Mouse (Mus musculus) ES-E14 (cell line): ENCODE results near the gene Plxna2. TPM values are rescaled to one million over a fixed set of nuclear protein-coding genes. Genes with fewer than 3 reads are reported as not detected.

Source experiments
- DNase-seq: peaks from one replicate; pipeline ENCODE4 v3.0.0-alpha.2; 2013; ENCODE audit warnings: low read depth, low spot score
- H3K27ac ChIP-seq: 2 replicates; pipeline ENCODE4 v1.5.1; 2012; ENCODE audit warnings: low read depth, mild to moderate bottlenecking, low read length, moderate library complexity, mixed read lengths; ENCODE audit not compliant: poor library complexity, insufficient read depth, severe bottlenecking
- H3K36me3 ChIP-seq: 2 replicates; pipeline ENCODE4 v1.6.1; 2012; ENCODE audit warnings: mild to moderate bottlenecking, low read length, moderate library complexity, mixed read lengths; ENCODE audit not compliant: control insufficient read depth, poor library complexity, insufficient read depth, severe bottlenecking
- H3K4me1 ChIP-seq, 2 experiments: fragments of 150-350 bp in 1 of 2; sonication (generic) in 1 of 2; 2 replicates each; pipeline ENCODE4 v1.6.1; 2012; ENCODE audit warnings: low read length in 2 of 2, mild to moderate bottlenecking in 1 of 2, mixed read lengths in 1 of 2; ENCODE audit not compliant: control insufficient read depth in 2 of 2, insufficient read depth in 2 of 2, poor library complexity in 1 of 2
- H3K4me3 ChIP-seq, 2 experiments: fragments of 150-350 bp in 1 of 2; sonication (generic) in 1 of 2; 2 replicates each; pipeline ENCODE4 v1.5.1; 2012; ENCODE audit warnings: low read length in 2 of 2, low read depth in 1 of 2, mild to moderate bottlenecking in 1 of 2, mixed read lengths in 1 of 2; ENCODE audit not compliant: insufficient read depth in 1 of 2, poor library complexity in 1 of 2, severe bottlenecking in 1 of 2
- H3K9ac ChIP-seq: 2 replicates; pipeline ENCODE4 v1.6.1; 2012; ENCODE audit warnings: low read depth, mild to moderate bottlenecking, low read length, mixed read lengths; ENCODE audit not compliant: poor library complexity, insufficient read depth, severe bottlenecking
- H3K9me3 ChIP-seq: fragments of 150-350 bp; sonication (generic); 2 replicates; pipeline ENCODE4 v1.6.1; 2012; ENCODE audit warnings: low read depth, mild to moderate bottlenecking, low read length; ENCODE audit not compliant: control insufficient read depth, insufficient read depth
- CHD2 ChIP-seq: IDR thresholded peaks from 2 replicates; pipeline ENCODE4 v1.6.1; 2014; ENCODE audit warnings: mild to moderate bottlenecking, low read depth, low read length, inconsistent platforms
- HCFC1 ChIP-seq: IDR thresholded peaks from 2 replicates; pipeline ENCODE4 v1.6.1; 2012; ENCODE audit warnings: low read length, inconsistent platforms, borderline replicate concordance; ENCODE audit not compliant: insufficient read depth
- MAFK ChIP-seq: IDR thresholded peaks from 2 replicates; pipeline ENCODE4 v1.6.1; 2014; ENCODE audit warnings: mild to moderate bottlenecking, low read depth, low read length, inconsistent platforms; ENCODE audit not compliant: insufficient read depth
- ZC3H11A ChIP-seq: IDR thresholded peaks from 2 replicates; pipeline ENCODE4 v1.6.1; 2012; ENCODE audit warnings: low read depth, mild to moderate bottlenecking, inconsistent platforms, low read length, borderline replicate concordance
- ZNF384 ChIP-seq: IDR thresholded peaks from 2 replicates; pipeline ENCODE4 v1.6.1; 2012; ENCODE audit warnings: low read depth, low read length, inconsistent platforms
- in situ Hi-C, 2 experiments: fragments of 600-800 bp; cut with MboI; formaldehyde crosslinking; loops; one replicate each; pipeline ENCODE4 v1.15.1; 2025; ENCODE audit warnings: low sequenced_read_pairs in 2 of 2, inconsistent platforms in 1 of 2; ENCODE audit not compliant: unreplicated experiment in 2 of 2
- total RNA-seq: library from RNA; depleted of rRNA; stranded (reverse); fragments of 300-350 nt; gene quantifications from 2 replicates; pipeline ENCODE4 v1.2.3, GENCODE M21; 2012

Gene Plxna2
- total RNA-seq, 1 experiment, result 3.9 TPM

DNA sequence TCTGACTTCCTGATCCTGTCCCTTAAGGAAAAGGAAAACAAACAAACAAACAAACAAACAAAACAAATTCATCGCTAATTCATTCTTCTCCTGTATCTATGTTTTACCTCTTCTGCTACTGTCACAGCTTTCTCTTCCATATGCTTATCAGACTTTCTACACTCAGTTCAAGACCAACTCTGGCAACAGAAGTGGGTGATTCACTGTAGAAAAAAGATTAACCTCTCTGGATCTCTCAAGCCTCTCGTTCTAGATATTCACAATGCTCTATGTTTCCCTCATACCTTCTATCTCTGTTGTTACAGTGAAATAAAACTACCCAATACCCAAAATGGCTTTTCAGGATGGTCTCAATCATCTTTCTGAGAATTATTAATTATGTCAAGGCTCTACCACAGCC lies 225.0 kb downstream of the Plxna2 start:
- Histone ChIP-seq H3K9me3 (no peaks in the 10 kb centered on the region), H3K36me3 (no peaks in the 10 kb centered on the region), H3K9ac (no peak overlapping the region), H3K4me1 (no peaks in the 10 kb centered on the region), H3K27ac (no peak overlapping the region), H3K4me3 (no peak overlapping the region)
- in situ Hi-C loops, result no loop called here
- TF ChIP-seq CHD2, result no peak
- no peak for TF ChIP-seq MAFK
- TF ChIP-seq ZC3H11A, result no peak
- no peak for TF ChIP-seq HCFC1
- TF ChIP-seq ZNF384, result no peak
- DNase-seq, result no peak

DNA sequence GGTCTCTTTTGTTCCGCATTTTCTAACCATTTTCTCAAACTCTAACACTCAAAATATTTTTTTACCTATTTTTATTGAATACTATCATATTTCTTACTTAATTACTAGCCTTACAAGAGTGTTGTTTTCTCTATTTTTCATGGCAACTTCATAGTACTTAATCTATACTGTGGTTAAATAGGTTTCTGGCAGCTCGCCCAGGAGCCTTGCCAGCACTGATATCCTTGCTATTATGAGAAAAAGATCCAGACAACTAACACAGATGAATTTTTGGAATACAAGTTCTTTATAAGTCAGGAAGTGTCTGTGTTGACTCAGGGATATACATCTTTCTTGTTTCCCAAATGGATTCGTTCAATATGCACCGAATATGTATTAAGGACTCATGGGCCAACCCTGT lies 229.0 kb downstream of the Plxna2 start:
- in situ Hi-C loops, result no loop called here
- Histone ChIP-seq H3K36me3 (no peaks in the 10 kb centered on the region), H3K9me3 (no peaks in the 10 kb centered on the region), H3K9ac (no peak overlapping the region), H3K27ac (no peak overlapping the region), H3K4me1 (no peaks in the 10 kb centered on the region), H3K4me3 (no peak overlapping the region)
- no peak for DNase-seq
- no peak for TF ChIP-seq CHD2
- no peak for TF ChIP-seq ZNF384
- TF ChIP-seq ZC3H11A, result no peak
- no peak for TF ChIP-seq HCFC1
- TF ChIP-seq MAFK, result no peak

GRCm38 (mm10) chr1:194851242-194852064 lies 233.4 kb downstream of the Plxna2 start:
- Histone ChIP-seq H3K27ac (no peak overlapping the region), H3K9ac (no peak overlapping the region), H3K36me3 (no peaks in the 10 kb centered on the region), H3K9me3 (no peaks in the 10 kb centered on the region), H3K4me3 (no peak overlapping the region), H3K4me1 (no peaks in the 10 kb centered on the region)
- no peak for DNase-seq
- in situ Hi-C loops, result no loop called here
- TF ChIP-seq ZC3H11A, result no peak
- TF ChIP-seq MAFK, result no peak
- no peak for TF ChIP-seq HCFC1
- no peak for TF ChIP-seq CHD2
- TF ChIP-seq ZNF384, result no peak

GRCm38 (mm10) chr1:194852065-194852358 lies 234.0 kb downstream of the Plxna2 start:
- no peaks in the 10 kb centered on the region for H3K4me1 ChIP-seq
- H3K36me3 ChIP-seq, result no peaks in the 10 kb centered on the region
- no peak overlapping the region for H3K4me3 ChIP-seq
- H3K27ac ChIP-seq, result no peak overlapping the region
- no peak for TF ChIP-seq ZC3H11A
- no peak for TF ChIP-seq ZNF384
- TF ChIP-seq CHD2, result no peak
- no peak for TF ChIP-seq HCFC1
- TF ChIP-seq MAFK, result no peak
- no peak for DNase-seq
- in situ Hi-C loops, result no loop called here
- no peaks in the 10 kb centered on the region for H3K9me3 ChIP-seq
- H3K9ac ChIP-seq, result no peak overlapping the region
